Mouse (Mus musculus): ENCODE results near the gene Tubg2. TPM values are rescaled to one million over a fixed set of nuclear protein-coding genes. Genes with fewer than 3 reads are reported as not detected.
"Not testable (repeated sequence)": the region's sequence is repeated elsewhere in the genome, so short reads cannot be mapped to it uniquely, and the experiment has no call there.

Tubg2 gene
- total RNA-seq, 4 experiments from 2014 or later, result 2.9 to 3.6 (median 3.2) TPM

DNA sequence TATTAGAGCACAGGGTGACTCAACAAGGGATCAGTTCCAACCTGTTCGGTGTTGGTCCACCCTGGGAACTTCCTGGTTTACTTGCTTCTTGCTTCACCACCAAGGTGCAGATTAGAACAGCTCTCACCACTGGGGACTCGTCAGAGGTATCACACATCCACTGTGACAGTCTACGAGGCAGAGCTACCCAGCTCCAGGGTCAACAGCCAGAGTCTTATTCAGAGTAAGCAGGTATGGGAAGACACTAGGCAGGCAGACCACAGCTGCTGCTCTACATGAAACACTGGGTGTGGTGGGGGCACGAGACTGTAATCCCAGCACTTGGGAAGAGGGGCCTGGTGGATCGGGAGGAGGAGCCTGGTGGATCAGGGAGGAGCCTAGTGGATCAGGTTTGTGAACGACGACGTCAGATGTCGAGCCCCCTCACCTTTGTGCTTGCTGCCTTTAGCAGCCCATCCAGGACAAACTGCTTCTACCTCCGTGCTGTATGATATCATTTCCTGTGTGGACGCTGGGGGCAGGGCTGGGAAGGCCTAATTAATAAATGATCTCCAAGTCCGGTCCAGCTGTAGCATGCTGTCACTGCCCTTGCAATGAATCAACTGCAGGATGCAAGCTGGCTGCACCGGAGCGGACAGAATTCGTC is 17.0 kb upstream of the Tubg2 start:
- no peak for DNase-seq (ENCODE audit: low spot score in 2 of 2)

DNA sequence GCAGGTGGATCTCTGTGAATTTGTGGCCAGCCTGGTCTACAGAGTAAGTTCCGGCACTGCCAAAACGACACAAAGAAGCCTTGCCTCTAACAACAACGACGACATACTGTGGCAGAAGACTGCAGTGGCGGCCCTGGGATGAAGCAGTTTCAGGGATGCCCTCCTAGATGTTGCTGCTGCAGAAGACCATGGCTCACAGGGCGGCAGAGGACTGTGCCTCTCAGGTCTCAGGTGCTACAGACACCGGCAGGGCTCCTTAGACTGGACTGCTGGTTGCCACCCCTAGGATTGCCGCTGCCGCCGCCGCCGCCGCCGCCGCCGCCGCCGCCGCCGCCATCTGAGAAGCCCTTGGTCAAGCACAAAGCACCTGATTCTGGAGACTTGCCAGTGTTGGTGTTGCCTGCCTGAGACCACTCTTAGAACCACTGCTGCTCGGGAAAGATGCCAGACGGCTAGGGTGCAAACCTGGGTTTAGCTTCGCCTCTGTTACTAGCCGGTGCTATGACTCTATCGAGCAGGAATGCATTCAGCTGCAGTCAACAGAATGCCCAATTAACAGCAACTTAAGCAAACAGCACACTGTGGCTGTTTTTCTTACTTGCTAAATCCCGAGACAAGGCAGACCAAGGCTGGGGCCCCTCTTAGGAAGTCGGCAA is 15.4 kb upstream of the Tubg2 start:
- DNase-seq (ENCODE audit: low spot score in 2 of 2), result no peak

DNA sequence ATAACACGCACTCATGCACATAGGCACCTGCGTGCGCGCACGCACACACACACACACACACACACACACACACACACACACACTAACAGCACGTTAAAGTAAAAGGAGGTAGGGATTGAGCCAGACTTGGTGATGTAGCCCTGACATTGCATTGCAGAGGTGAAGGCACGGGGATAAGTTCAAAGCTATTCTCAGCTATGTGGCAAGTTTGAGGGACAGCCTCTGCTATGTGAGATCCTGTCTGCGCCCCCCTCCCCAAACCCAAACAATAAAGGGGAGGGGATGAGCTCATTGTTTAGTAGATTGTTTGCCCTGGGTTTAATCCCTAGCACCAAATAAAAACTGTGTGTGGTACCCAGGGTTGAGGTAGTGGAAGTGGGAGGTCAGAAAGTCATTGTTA is 14.6 kb upstream of the Tubg2 start:
- DNase-seq (ENCODE audit: low spot score in 2 of 2), result no peak

DNA sequence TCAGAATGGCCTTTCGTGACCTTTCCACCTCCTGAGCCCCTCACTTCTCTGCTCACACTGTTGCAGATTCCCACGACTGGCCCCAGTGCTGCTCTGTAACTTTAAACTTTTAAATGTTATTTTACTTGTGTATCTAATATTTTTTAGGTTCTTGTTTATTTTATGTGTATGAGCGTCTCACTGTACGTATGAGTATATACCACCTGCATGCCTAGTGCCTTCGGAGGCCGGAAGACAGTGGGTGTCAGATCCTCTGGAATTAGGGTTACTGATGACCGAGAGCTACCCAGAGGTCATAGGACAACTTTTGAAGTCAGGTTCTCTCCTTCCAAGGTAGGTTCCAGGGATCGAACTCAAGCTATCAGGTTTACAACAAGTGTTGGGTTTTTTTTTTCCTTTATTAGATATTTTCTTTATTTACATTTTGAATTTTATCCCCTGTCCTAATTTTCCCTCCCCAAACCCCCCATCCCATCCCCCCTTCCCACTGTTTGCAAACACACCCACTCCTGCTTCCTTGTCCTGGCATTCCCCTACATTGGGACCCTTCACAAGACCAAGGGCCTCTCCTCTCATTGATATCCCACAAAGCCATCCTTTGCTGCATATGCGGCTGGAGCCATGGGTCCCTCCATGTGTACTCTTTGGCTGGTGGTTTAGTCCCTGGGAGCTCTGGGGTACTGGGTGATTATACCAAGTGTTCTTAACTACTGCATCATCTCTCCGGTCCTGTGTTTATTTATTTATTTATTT is 13.3 kb upstream of the Tubg2 start:
- DNase-seq (ENCODE audit: low spot score in 2 of 2), result no peak

DNA sequence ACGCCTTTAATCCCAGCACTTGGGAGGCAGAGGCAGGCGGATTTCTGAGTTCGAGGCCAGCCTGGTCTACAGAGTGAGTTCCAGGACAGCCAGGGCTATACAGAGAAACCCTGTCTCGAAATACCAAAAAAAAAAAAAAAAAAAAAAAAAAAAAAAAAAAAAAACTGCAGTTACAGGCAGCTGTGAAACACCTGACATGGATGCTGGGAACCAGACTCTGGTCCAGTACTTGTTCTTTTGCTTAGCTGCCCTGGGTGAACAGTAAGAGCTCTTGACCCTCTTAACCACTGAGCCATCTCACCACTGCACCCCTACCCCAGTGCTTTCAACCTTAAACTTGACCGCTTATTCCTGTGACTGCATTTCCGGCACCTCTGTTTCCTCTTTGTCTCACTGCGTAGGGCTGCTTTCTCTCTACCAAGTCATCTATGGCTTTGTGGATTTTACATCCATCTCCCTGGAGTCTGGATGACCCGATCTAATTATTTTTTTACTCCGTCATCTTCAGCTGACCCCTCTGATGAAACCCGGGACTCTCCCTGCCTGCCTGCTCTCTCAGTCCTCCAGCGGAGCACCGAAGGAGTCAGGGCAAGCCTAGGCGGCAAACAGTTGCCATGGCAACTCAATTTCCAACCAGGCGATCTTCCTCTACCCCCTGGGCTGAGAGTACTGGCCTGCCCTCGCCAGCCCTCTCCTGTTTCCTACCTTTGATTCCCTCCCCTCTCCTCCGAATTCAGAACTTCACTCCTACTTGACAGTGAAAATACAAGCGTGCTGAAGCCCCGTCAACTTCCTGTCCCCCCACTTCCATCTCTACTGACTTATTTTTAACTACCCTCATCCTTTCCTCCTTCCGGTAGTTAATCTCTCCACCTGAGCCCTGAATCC is 12.1 kb upstream of the Tubg2 start:
- DNase-seq (ENCODE audit: low spot score in 2 of 2), result no peak

DNA sequence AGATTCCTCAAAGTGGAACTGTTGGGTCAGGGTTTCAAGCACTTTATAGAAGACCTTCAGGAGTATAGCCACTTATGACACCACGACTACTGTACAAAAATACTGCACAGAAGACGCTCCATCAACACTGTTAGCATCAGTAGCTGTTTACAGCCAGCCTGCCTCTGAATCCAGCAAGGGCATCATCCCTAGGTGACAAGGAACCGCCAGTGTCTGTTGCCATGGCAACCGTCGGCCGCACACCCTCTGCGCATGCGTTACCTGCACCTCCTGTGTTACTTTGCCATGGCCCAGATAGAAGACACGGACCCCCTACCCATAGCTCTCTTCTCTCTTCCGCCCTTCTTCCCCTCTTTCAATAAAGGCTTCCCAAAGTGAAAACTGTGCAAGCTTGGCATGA is 9.3 kb upstream of the Tubg2 start:
- DNase-seq (ENCODE audit: low spot score in 2 of 2), result no peak

DNA sequence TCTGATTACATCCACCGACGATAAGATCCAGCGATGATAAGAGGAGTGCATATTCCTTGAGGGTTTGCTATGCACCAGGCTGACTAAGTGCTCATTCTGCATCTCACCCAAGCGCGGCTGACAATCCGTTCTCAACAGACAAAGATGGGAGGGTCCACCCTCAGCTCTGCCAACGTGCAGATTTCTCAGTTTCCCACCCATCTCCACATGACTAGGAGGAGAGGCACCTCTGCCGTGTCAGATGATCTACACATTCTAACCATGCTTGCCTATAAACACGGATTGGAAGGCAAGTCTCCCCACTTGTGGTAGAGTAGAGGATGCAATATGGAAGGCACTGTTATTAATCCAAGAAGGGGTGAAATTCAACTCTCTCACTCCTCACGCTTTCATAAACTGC is 7.0 kb upstream of the Tubg2 start:
- no peak for DNase-seq (ENCODE audit: low spot score in 2 of 2)

DNA sequence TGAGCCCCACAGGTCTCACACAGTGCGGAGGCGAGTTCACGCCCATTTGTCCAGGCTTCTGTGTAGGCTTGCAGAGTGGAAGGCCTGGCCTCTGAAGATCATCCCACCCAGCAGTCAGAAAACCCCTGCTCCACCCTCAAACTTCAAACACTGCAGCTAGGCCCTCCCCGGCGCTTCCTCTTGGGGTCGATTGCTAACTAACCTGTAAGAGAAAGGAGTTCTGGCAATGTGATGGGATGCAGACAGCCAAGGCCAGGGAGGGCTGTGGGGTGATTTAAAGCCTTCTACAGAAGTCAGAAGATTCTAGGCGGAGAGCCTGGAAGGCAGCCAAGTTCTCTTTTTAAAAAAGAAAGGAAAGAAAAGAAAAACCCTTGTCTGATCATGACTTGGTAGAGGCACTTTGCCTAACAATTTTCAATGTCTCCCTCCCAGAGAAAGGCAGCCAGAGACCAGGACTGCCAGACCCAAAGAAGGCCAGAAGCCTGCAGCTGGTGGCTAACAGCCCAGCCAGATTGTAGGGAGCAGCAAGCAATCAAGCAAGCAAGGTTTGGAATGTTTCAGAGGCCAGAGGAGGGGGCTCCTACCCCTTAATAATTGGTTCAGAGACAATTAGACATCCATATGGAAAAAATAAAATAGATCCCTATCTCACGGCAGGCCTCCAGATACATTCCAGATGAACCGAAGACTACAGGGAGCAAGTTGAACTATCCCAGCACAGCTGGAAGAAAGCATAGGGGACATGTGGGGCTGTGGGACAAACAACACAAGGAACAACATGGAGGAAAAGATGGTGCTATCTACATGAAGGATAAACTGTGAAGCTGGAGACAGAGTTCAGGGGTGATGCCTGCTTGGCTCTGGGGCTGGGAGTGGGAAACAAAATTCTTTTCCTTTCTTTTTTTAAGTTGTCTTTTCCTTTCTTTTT is 6.3 kb upstream of the Tubg2 start:
- DNase-seq (ENCODE audit: low spot score in 2 of 2), result peak in 1 of 2 experiments; percentile 26

DNA sequence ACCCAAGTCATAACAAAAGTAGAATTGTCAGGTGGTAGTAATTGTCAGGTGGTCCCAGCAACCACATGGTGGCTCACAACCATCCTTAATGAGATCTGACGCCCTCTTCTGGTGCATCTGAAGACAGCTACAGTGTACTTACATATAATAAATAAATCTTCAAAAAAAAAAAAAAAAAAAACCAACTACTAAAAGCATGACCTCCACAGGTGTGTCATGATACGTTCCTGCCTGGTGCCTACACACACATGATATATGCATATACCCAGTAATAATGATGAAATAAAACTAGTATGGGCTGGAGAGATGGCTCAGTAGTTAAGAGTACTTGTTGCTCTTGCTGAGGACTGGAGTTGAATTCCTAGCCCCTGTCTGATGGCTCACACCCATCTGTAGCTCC is 4.6 kb upstream of the Tubg2 start:
- no peak for DNase-seq (ENCODE audit: low spot score in 2 of 2)

DNA sequence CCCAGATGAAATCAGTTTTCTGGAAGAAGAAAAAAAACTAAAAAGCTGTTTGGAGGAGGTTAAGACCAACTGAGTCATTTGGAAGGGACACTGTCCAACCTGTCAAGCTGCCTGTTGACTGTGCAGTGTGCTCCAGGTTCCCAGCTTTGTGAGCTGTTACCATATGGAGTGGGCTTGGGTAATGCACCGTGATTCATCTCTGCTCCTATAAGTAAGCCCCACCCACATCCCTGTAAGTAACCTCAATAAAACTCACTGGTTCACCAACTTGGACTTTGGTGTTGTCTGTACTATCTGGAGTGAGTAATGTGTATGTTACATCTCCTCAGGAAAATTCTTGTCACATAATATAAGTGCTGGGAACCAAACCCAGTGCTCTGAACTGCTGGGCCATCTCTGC is 2.9 kb upstream of the Tubg2 start:
- no peak for DNase-seq (ENCODE audit: low spot score in 2 of 2)

DNA sequence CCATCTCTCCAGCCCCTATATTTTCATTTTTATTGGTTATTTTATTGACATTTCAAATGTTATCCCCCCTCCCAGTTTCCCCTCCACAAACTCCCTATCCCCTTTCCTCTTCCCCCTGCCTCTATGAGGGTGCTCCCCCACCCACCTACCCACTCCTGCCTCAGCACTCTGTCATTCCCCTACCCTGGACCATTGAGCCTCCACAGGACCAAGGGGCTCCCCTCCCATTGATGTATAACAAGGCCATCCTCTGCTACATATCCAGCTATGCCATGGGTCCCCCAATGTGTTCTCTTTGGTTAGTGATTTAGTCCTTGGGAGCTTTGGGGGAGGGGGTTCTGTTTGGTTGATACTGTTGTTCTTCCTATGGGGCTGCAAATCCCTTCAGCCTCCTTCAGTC is 1.1 kb upstream of the Tubg2 start:
- DNase-seq (ENCODE audit: low spot score in 2 of 2), result no peak

DNA sequence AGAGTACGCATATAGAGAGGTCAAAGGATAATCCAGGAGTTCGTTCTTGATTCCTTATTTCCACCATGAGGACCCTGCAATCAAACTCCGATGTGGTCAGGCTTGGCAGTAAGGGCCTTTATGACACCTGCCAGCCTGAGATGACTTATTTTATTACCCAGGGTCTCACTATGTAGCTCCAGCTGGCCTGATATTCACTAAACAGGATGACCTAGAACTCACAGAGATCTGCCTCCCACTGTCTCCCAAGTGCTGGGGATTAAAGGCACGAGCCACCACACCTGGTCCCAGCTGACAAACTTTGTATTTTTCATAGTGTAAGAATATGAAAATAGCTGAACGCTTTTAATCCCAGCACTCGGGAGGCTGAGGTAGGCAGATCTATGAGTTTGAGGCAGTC is 556 bp upstream of the Tubg2 start:
- no peak for DNase-seq (ENCODE audit: low spot score in 2 of 2)

DNA sequence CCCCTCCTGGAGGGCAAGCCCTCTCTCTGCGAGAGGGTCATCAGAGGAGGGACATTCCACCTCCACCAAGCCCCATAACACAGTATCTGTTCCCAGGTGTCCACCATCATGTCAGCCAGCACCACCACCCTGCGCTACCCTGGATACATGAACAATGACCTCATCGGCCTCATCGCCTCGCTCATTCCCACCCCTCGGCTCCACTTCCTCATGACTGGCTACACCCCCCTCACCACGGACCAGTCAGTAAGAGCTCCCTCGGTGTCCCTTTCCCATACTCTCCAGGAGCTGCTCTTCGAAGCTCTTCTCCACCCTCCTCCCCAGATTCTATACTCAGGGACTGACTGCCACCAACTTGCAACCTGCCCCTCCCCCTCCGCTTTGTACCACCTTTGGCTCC is 4.4 kb downstream of the Tubg2 start:
- DNase-seq (ENCODE audit: low spot score in 2 of 2), result not testable (repeated sequence)

DNA sequence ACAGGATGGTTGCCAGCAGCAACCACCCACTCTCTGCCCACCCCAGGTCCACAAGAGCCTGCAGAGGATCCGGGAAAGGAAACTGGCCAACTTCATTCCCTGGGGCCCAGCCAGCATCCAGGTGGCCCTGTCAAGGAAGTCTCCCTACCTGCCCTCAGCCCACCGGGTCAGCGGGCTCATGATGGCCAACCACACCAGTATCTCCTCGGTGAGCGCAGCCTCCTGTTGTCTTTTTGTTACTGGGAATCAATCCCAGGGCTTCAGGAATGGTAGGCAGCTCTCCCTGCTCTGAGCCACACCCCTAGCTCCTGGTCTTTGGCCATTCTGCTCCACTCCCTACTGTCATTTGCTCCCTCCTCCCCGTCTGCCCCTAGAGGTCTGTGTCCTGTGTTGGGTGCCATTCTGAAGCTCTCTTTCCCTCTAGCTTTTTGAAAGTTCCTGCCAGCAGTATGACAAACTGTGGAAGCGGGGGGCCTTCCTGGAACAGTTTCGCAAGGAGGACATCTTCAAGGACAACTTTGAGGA is 5.3 kb downstream of the Tubg2 start:
- not testable (repeated sequence) for DNase-seq (ENCODE audit: low spot score in 2 of 2)

DNA sequence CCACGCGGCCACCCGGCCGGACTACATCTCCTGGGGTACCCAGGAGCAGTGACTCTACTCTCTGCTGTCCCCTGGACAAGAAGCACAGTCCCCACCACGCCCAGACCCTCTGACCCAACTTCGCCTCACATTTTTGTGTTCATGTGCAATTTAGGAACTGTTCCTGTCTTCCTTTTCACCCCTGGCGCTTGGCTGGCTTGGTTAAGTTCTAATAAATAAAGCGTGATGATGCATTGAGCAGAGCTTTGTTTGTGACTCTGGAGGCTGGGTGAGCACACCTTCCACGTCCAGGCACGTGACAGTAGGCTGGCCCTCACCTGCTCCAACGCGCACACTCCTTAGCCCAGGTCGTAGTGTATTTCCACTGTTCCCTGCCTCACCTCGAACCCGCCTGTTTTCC is 5.8 kb downstream of the Tubg2 start:
- DNase-seq (ENCODE audit: low spot score in 2 of 2), result no peak

DNA sequence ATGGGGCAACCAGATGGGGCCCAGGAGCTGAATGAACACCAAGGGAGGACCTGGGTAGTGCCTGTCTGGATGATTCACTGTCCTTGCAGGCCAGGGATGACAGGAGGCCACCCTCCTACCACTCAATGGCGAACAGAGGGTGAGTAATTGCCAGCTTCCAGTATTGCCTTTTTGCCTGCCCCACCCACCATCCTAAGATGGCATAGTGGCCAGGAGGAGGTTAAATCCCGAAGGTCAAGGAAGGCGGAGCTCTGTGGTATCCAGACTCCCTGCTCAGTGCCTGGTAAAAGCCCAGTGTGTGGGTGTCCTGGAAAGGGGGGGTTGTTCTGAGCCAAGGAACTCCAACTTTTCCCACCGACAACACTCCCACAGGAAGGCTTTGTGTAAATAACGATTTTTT is 6.6 kb downstream of the Tubg2 start:
- no peak for DNase-seq (ENCODE audit: low spot score in 2 of 2)

DNA sequence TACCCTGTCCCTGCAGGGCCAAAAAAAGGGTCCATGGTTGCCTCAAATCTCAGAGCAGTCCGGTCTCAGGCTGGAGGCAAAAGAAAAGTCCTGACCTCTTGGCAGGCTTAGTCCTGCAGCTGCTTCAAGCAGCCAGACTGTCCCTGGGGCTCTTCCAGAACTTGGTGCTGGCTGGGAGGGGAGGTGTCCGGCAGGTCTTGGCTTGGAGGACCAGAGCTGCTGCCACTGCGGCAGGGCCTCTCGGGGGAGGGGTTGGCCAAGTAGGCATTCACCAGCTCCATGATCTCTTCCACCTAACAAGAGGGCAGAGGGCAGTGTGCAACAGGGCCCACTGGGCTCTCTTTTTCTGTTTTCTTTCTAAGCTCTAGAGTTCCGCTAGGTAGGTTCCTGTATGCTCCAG is 7.1 kb downstream of the Tubg2 start:
- DNase-seq (ENCODE audit: low spot score in 2 of 2), result peak; percentile 78 to 90

DNA sequence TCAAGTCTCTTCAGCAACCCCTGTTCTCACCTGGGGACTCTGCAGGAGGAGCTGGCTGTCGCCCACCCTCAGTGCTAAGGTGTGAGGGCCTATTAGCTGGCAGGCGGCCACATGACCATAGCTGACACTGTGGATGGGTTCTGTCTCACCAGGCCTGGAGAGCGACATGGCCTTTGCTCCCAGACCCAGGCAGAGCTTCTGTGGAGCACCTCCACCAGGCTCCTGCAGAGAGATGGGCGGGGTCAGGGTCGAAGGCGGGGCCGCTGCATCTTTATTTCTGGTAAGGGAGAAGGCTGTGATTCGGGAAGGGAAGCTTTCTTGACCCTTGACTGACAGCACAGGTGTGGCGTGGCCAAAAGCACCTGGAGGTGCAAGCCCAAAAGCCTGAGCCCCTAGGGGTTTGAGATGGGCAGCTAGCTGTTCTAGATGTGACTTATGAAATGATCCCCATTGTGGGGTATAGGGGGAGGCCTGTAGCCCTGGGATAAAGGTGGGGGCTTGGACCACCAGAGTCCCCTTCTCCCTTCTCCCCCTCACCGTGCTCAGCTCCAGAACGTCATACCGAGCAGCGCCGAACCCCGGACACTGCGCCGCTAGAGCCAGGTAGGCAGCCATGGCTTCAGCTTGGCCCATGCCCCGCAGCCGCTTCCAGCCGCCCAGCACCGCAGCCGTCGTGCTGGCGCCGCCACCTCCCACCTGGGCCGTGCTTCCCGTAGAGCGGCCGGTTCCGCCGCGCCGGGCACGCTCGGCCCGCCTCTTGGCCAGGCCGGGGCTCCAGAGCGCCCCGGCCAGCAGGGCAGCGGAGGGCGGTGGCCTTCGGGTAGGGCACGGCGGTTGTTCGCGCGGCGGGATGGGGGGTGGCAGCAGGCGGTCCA is 8.0 kb downstream of the Tubg2 start:
- no peak for DNase-seq (ENCODE audit: low spot score in 2 of 2)

DNA sequence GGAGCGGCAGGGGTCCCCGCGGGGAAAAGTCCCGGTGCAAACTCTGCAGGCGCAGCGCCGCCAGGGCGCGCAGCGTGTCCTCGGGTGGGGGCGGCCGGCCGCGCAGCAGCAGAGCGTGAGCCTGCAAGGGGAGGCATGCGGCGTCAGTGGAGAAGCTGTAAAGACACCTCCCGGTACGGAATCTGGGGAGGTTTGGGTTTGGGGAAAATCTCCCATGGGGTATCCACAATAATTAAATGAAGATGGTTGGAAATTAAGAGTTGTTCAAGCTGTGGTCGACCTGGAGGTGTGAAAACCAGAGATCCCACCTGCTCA is 8.6 kb downstream of the Tubg2 start:
- no peak for DNase-seq (ENCODE audit: low spot score in 2 of 2)
